Mouse (Mus musculus) heart, postnatal 0 days (tissue): ENCODE results near the gene Zfhx3.

Source experiments
- CTCF ChIP-seq: IDR thresholded peaks from 2 replicates; pipeline ENCODE4 v1.5.1; 2016; ENCODE audit warnings: antibody characterized with exemption, control low read depth, low read depth
- EP300 ChIP-seq: IDR thresholded peaks from 2 replicates; pipeline ENCODE4 v1.6.1; 2016; ENCODE audit warnings: antibody characterized with exemption, low read depth

DNA sequence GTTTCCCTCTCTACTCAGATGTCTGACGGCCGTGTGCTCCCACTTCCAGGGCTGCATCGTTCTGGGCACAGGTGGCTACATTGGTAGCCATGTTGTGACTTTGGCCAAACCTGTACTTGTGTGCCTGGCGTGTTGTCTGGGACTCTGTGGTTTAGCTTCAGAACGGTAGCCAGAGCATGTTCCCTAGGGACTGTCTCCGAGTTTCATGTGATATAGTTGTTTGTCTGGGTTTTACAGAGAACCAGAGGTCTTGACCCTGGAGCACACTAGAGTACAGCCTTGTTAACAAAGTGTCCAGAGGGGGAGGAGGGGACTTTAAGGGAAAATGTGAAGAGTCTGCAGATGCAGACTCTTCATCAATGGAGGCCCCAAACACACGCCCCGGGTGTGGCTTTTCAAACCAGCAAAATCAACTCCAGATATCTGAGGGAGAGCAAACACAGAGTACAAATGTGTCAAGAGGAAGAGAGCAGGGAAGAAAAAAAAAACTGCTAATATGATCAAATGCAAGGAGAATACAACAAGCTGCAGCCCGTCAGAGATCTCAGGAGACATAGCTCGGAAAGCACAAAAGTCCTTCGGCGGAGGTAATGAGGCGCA is 650.6 kb downstream of the Zfhx3 start:
- TF ChIP-seq CTCF (no peak), EP300 (no peak)
